Mouse (Mus musculus) gastrocnemius, postnatal 25 days (tissue): Measurements from ENCODE around the gene Nphs1. TPM values are rescaled to one million over a fixed set of nuclear protein-coding genes. Genes with fewer than 3 reads are reported as not detected.

Source experiments
- total RNA-seq, 2 experiments: library from RNA; stranded (reverse); gene quantifications; 1 replicate in 1 of 2; 2 replicates in 1 of 2; pipeline ENCODE4 v1.2.3; 2021

The Nphs1 gene
- total RNA-seq, 2 experiments from 2014 or later: not detected

Other genes with a start within 250 kb of the Nphs1 start
- gene Polr2i, start 226.4 kb upstream of the Nphs1 start, total RNA-seq: 10 to 100 TPM; 50.8 to 58.9 TPM
- gene Tbcb, start 226.0 kb upstream of the Nphs1 start, total RNA-seq: 10 to 100 TPM; 25.0 to 25.9 TPM
- not detected for gene Ovol3, start 222.6 kb upstream of the Nphs1 start, total RNA-seq
- gene Thap8, start 178.2 kb upstream of the Nphs1 start, total RNA-seq: under 1 TPM in 1 of 2 experiments, not detected in 1; 0.20 TPM
- 1 to 10 TPM; 1.8 to 3.8 TPM for gene Wdr62, start 177.9 kb upstream of the Nphs1 start, total RNA-seq
- gene Clip3, start 166.6 kb upstream of the Nphs1 start, total RNA-seq: 10 to 100 TPM in 1 of 2 experiments, 1 to 10 TPM in 1; 4.2 to 10.6 TPM
- gene Alkbh6, start 149.6 kb upstream of the Nphs1 start, total RNA-seq: 10 to 100 TPM; 18.6 to 18.8 TPM
- gene Syne4, start 143.5 kb upstream of the Nphs1 start, total RNA-seq: 1 to 10 TPM; 1.2 to 1.4 TPM
- under 1 TPM; 0.31 to 0.46 TPM for gene E130208F15Rik, start 136.6 kb upstream of the Nphs1 start, total RNA-seq
- gene Sdhaf1, start 134.4 kb upstream of the Nphs1 start, total RNA-seq: 1 to 10 TPM; 6.5 to 7.3 TPM
- 1 to 10 TPM; 2.5 to 2.6 TPM for gene Lrfn3, start 95.5 kb upstream of the Nphs1 start, total RNA-seq
- 1 to 10 TPM; 5.8 to 6.5 TPM for gene Tyrobp, start 44.6 kb upstream of the Nphs1 start, total RNA-seq
- gene Hcst, start 38.5 kb upstream of the Nphs1 start, total RNA-seq: not detected
- gene Nfkbid, start 36.6 kb upstream of the Nphs1 start, total RNA-seq: under 1 TPM in 1 of 2 experiments, not detected in 1; 0.27 TPM
- gene Aplp1, start 12.8 kb upstream of the Nphs1 start, total RNA-seq: under 1 TPM; 0.72 to 0.95 TPM
- gene Kirrel2, start 625 bp upstream of the Nphs1 start, total RNA-seq: not detected
- gene Prodh2, start 35.3 kb downstream of the Nphs1 start, total RNA-seq: not detected
- gene Arhgap33, start 76.7 kb downstream of the Nphs1 start, total RNA-seq: 1 to 10 TPM in 1 of 2 experiments, under 1 TPM in 1; 0.74 to 1.1 TPM
- 1,000 to 10,000 TPM; 1,175 to 3,096 TPM for gene Hspb6, start 93.9 kb downstream of the Nphs1 start, total RNA-seq
- 1 to 10 TPM; 3.0 to 6.4 TPM for gene Proser3, start 94.0 kb downstream of the Nphs1 start, total RNA-seq
- gene Lin37, start 101.5 kb downstream of the Nphs1 start, total RNA-seq: 10 to 100 TPM in 1 of 2 experiments, 1 to 10 TPM in 1; 8.4 to 10.3 TPM
- gene U2af1l4, start 105.0 kb downstream of the Nphs1 start, total RNA-seq: 10 to 100 TPM; 54.1 to 55.6 TPM
- gene Gm49396, start 105.0 kb downstream of the Nphs1 start, total RNA-seq: 1 to 10 TPM; 1.6 to 2.2 TPM
- 10 to 100 TPM; 91.2 to 92.1 TPM for gene Psenen, start 105.3 kb downstream of the Nphs1 start, total RNA-seq
- under 1 TPM; 0.46 to 0.75 TPM for gene Igflr1, start 107.1 kb downstream of the Nphs1 start, total RNA-seq
- gene Kmt2b, start 130.4 kb downstream of the Nphs1 start, total RNA-seq: 10 to 100 TPM; 12.3 to 14.0 TPM
- not detected for gene Zbtb32, start 140.6 kb downstream of the Nphs1 start, total RNA-seq
- not detected for gene Upk1a, start 154.5 kb downstream of the Nphs1 start, total RNA-seq
- gene Cox6b1, start 167.8 kb downstream of the Nphs1 start, total RNA-seq: 1,000 to 10,000 TPM; 1,459 to 1,684 TPM
- gene Etv2, start 177.5 kb downstream of the Nphs1 start, total RNA-seq: not detected
- 10 to 100 TPM; 37.2 to 40.1 TPM for gene Rbm42, start 192.0 kb downstream of the Nphs1 start, total RNA-seq
- gene Haus5, start 206.7 kb downstream of the Nphs1 start, total RNA-seq: 1 to 10 TPM; 3.5 to 5.1 TPM
- 1 to 10 TPM; 2.3 to 3.4 TPM for gene Pmis2, start 213.3 kb downstream of the Nphs1 start, total RNA-seq
- gene 2200002J24Rik, start 240.6 kb downstream of the Nphs1 start, total RNA-seq: not detected